Mouse (Mus musculus): ENCODE results near the gene Nmnat1. TPM values are rescaled to one million over a fixed set of nuclear protein-coding genes. Genes with fewer than 3 reads are reported as not detected.
"Not testable (repeated sequence)": the region's sequence is repeated elsewhere in the genome, so short reads cannot be mapped to it uniquely, and the experiment has no call there.

The Nmnat1 gene
- polyA plus RNA-seq, 1 experiment: 4.7 TPM

DNA sequence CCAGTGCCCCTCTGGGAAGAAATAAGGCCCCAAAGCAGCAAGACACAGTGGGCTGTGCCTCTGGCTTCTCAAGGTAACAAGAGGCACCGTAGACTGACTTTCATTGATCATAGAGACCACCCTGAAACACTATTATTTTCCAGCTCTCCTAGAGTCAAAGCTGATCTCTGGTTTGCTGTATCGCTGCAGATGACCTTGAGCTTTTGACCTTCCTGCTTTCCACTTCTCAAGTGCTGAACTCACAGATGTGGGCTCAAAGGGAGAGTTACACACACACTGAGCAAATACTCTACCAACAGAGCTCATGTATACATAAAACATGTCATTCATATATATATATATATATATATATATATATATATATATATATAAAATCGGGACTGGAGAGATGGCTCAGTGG is 34.4 kb downstream of the Nmnat1 start:
- Histone ChIP-seq H3K4me3 (ENCODE audit: insufficient read depth, low read length) (no peak overlapping the region), H3K4me1 (ENCODE audit: control insufficient read depth, insufficient read depth, low read length) (peaks cover 8% of the 10 kb centered on the region), H3K27ac (ENCODE audit: insufficient read depth, low read depth, low read length) (no peak overlapping the region)
- TF ChIP-seq POLR2A (IDR thresholded peaks at IDR 0.05; ENCODE audit: borderline replicate concordance, low read depth, low read length): no peak
- no peak for TF ChIP-seq CTCF (IDR thresholded peaks at IDR 0.05; ENCODE audit: low read depth, low read length)

- peak overlapping the region; percentile 85 for H3K27ac ChIP-seq (ENCODE audit: insufficient read depth, low read depth, low read length)
- H3K4me1 ChIP-seq (ENCODE audit: control insufficient read depth, insufficient read depth, low read length): peaks cover 17% of the 10 kb centered on the region
- H3K4me3 ChIP-seq (ENCODE audit: insufficient read depth, low read length): no peak overlapping the region
- TF ChIP-seq CTCF (IDR thresholded peaks at IDR 0.05; ENCODE audit: low read depth, low read length) (no peak), POLR2A (IDR thresholded peaks at IDR 0.05; ENCODE audit: borderline replicate concordance, low read depth, low read length) (no peak)
Measured at GRCm38 (mm10) chr4:149446309-149446708, 38.7 kb downstream of the Nmnat1 start.

- Histone ChIP-seq H3K4me1 (ENCODE audit: control insufficient read depth, insufficient read depth, low read length) (peaks cover 17% of the 10 kb centered on the region), H3K27ac (ENCODE audit: insufficient read depth, low read depth, low read length) (peak overlapping the region; percentile 85), H3K4me3 (ENCODE audit: insufficient read depth, low read length) (no peak overlapping the region)
- no peak for TF ChIP-seq POLR2A (IDR thresholded peaks at IDR 0.05; ENCODE audit: borderline replicate concordance, low read depth, low read length)
- no peak for TF ChIP-seq CTCF (IDR thresholded peaks at IDR 0.05; ENCODE audit: low read depth, low read length)
Measured at GRCm38 (mm10) chr4:149445868-149446267, 39.1 kb downstream of the Nmnat1 start.

GRCm38 (mm10) chr4:149444964-149445701 is 39.9 kb downstream of the Nmnat1 start:
- Histone ChIP-seq H3K4me1 (ENCODE audit: control insufficient read depth, insufficient read depth, low read length) (peaks cover 19% of the 10 kb centered on the region), H3K4me3 (ENCODE audit: insufficient read depth, low read length) (peak overlapping the region; percentile 52), H3K27ac (ENCODE audit: insufficient read depth, low read depth, low read length) (peak overlapping the region; percentile 85)
- TF ChIP-seq CTCF (IDR thresholded peaks at IDR 0.05; ENCODE audit: low read depth, low read length): no peak
- 0 out of 2 replicates have a peak, but pooled peaks have one; percentile 48 for TF ChIP-seq POLR2A (IDR thresholded peaks at IDR 0.05; ENCODE audit: borderline replicate concordance, low read depth, low read length)

DNA sequence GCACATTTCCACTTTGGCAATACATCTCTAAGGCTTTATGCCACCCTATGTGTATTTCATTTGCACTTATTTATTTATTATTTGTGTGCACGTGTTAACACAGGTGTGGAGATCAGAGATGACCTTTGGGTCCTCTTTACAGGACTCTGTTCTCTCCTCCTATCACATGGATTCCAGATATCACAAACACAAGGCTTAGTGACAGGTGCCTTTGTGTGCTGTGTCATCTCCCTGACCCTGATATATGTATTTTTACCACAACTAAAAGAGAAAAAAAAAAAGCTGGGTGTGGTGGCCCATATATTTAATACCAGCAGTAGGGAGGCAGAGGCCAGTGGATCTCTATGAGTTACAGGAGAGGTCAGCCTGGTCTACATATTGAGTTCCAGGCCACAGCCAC is 40.5 kb downstream of the Nmnat1 start:
- Histone ChIP-seq H3K4me1 (ENCODE audit: control insufficient read depth, insufficient read depth, low read length) (peaks cover 25% of the 10 kb centered on the region), H3K4me3 (ENCODE audit: insufficient read depth, low read length) (no peak overlapping the region; the same call in 1 of the 2 replicates), H3K27ac (ENCODE audit: insufficient read depth, low read depth, low read length) (peak overlapping the region; percentile 85; the same call in 1 of the 2 replicates)
- no peak for TF ChIP-seq CTCF (IDR thresholded peaks at IDR 0.05; ENCODE audit: low read depth, low read length)

DNA sequence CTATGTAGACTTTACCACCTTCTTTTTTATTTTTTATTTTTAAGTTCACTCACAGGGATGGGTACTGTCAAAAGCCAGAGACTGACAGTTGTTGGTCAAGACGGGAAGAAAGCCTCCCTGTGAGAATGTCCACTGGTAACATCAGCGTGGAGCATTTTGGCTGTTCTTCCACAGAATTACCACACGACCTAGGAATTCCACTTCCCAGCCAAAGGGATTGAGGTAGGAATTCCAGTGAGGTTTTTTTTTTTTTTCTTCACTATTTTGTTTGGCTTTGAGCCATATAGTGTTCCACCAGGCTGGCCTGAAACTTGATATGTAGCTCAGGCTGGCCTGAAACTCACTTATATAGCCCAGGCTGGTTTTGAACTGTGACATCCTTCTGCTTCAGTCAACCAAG is 42.6 kb downstream of the Nmnat1 start:
- Histone ChIP-seq H3K27ac (ENCODE audit: insufficient read depth, low read depth, low read length) (no peak overlapping the region), H3K4me3 (ENCODE audit: insufficient read depth, low read length) (no peak overlapping the region), H3K4me1 (ENCODE audit: control insufficient read depth, insufficient read depth, low read length) (peaks cover 28% of the 10 kb centered on the region)
- TF ChIP-seq CTCF (IDR thresholded peaks at IDR 0.05; ENCODE audit: low read depth, low read length) (no peak), POLR2A (IDR thresholded peaks at IDR 0.05; ENCODE audit: borderline replicate concordance, low read depth, low read length) (no peak)

- H3K4me1 ChIP-seq (ENCODE audit: control insufficient read depth, insufficient read depth, low read length): peaks cover 19% of the 10 kb centered on the region
- no peak overlapping the region for H3K27ac ChIP-seq (ENCODE audit: insufficient read depth, low read depth, low read length)
- TF ChIP-seq POLR2A (IDR thresholded peaks at IDR 0.05; ENCODE audit: borderline replicate concordance, low read depth, low read length) (no peak), CTCF (IDR thresholded peaks at IDR 0.05; ENCODE audit: low read depth, low read length) (no peak)
- H3K4me3 ChIP-seq (ENCODE audit: insufficient read depth, low read length): no peak overlapping the region
Measured at GRCm38 (mm10) chr4:149440576-149440975, 44.4 kb downstream of the Nmnat1 start.

DNA sequence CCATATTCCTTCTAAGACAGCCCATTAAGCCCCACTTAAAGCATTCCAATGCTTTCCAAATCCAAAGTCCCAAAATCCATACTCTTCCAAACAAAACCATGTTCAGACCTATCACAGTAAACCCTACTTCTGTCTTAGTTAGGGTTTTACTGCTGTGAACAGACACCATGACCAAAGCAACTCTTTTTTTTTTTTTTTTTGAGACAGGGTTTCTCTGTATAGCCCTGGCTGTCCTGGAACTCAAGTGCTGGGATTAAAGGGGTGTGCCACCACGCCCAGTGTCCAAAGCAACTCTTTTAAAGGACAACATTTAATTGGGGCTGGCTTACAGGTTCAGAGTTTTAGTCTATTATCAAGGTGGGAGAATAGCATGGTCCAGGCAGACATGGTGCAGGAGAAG is 53.1 kb downstream of the Nmnat1 start:
- not testable (repeated sequence) for H3K4me1 ChIP-seq (ENCODE audit: control insufficient read depth, insufficient read depth, low read length); H3K4me3 ChIP-seq (ENCODE audit: insufficient read depth, low read length); H3K27ac ChIP-seq (ENCODE audit: insufficient read depth, low read depth, low read length)

- TF ChIP-seq POLR2A (IDR thresholded peaks at IDR 0.05; ENCODE audit: borderline replicate concordance, low read depth, low read length) (no peak), CTCF (IDR thresholded peaks at IDR 0.05; ENCODE audit: low read depth, low read length) (no peak)
Measured at GRCm38 (mm10) chr4:149429592-149429991, 55.4 kb downstream of the Nmnat1 start.

DNA sequence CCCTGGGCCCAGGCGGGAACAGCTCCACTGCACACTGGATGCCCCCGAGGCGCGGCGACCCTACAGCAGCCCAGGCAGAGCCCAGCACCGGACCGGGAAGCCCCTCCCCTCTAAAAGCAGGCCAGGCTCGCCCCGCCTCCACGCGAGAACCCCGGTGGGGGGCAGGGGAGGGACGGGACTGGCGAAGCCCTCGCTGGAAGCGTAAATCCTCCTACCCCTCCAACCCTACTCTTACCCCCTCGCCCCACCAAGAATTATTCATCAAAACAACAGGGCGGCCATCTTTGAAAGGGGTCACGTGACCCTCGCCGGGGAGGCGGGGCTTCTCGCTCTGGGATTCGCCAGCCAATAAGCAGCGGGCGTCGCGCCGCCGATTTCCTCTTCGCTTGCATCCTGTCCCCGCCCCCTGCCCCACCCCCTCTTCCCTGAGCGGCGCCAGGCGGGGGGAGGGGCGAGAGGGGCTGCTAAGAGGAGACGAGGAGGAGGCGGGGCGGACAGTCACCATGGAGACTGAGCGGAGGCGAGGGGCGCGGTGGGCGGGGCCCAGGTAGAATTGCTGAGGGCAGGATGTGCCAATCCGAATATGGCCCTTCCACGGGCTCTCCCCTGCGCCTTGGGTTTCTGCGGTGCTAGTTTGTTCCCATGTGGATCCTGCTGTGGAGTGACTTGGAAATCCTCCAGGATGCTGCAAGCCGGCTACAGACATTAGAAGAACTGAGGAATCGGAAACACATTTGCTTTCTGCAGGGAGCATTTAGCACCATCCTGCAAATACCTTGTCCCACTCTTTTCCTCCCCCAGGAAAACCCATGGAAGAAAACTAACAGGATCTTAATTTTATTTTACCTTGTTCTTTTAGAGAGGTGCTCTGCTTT is 58.4 kb downstream of the Nmnat1 start, which contains the start of gene Ube4b:
Ube4b (minus strand) TSS at position 425 of the 875 bp plus-strand sequence.
- Histone ChIP-seq H3K27ac (ENCODE audit: insufficient read depth, low read depth, low read length) (peak within 1 kb of the TSS; percentile 86), H3K4me3 (ENCODE audit: insufficient read depth, low read length) (peak within 1 kb of the TSS; percentile 85), H3K4me1 (ENCODE audit: control insufficient read depth, insufficient read depth, low read length) (peaks cover 5% of the 10 kb centered on the region)
- TF ChIP-seq CTCF (IDR thresholded peaks at IDR 0.05; ENCODE audit: low read depth, low read length) (no peak), POLR2A (IDR thresholded peaks at IDR 0.05; ENCODE audit: borderline replicate concordance, low read depth, low read length) (peak; percentile 79; the same call in 1 of the 2 replicates)

More at GRCm38 (mm10) chr4:149429592-149429991, 55.4 kb downstream of the Nmnat1 start:
- Histone ChIP-seq H3K4me3 (ENCODE audit: insufficient read depth, low read length) (no peak overlapping the region), H3K27ac (ENCODE audit: insufficient read depth, low read depth, low read length) (no peak overlapping the region), H3K4me1 (ENCODE audit: control insufficient read depth, insufficient read depth, low read length) (0 out of 2 replicates have a peak, but pooled peaks cover 2% of the 10 kb centered on the region)
